Mouse (Mus musculus) forebrain, embryonic 15.5 days (tissue): ENCODE data around the gene Mon1b. TPM values are rescaled to one million over a fixed set of nuclear protein-coding genes. Genes with fewer than 3 reads are reported as not detected.
A peak's percentile ranks its signal among the peaks of the same experiment; 100 is the strongest.

ENCODE experiments used
- ATAC-seq: fragments of 200-750 bp; cut with Nextera tagmentation; replicated peaks from 2 replicates; pipeline ENCODE4 v1.8.0; 2017; ENCODE audit warnings: mild to moderate bottlenecking, moderate TSS enrichment, moderate library complexity
- H3K27ac ChIP-seq: fragments of 300-500 bp; sonication (generic); replicated peaks from 2 replicates; pipeline ENCODE4 v1.5.1; 2015; ENCODE audit warnings: mild to moderate bottlenecking, inconsistent platforms
- H3K27me3 ChIP-seq: fragments of 300-500 bp; sonication (generic); 2 replicates; pipeline ENCODE4 v1.6.1; 2015; ENCODE audit warnings: inconsistent platforms
- H3K36me3 ChIP-seq: fragments of 300-500 bp; sonication (generic); 2 replicates; pipeline ENCODE4 v1.6.1; 2015; ENCODE audit warnings: mild to moderate bottlenecking, inconsistent platforms
- H3K4me1 ChIP-seq: fragments of 300-500 bp; sonication (generic); 2 replicates; pipeline ENCODE4 v1.6.1; 2015; ENCODE audit warnings: inconsistent platforms
- H3K4me2 ChIP-seq: fragments of 300-500 bp; sonication (generic); replicated peaks from 2 replicates; pipeline ENCODE4 v1.6.1; 2015; ENCODE audit warnings: mild to moderate bottlenecking, inconsistent platforms
- H3K4me3 ChIP-seq: fragments of 300-500 bp; sonication (generic); 2 replicates; pipeline ENCODE4 v1.5.1; 2015; ENCODE audit warnings: mild to moderate bottlenecking, inconsistent platforms
- H3K9ac ChIP-seq: fragments of 300-500 bp; sonication (generic); replicated peaks from 2 replicates; pipeline ENCODE4 v1.6.1; 2015; ENCODE audit warnings: mild to moderate bottlenecking, inconsistent platforms
- H3K9me3 ChIP-seq: fragments of 300-500 bp; sonication (generic); 2 replicates; pipeline ENCODE4 v1.6.1; 2016; ENCODE audit warnings: inconsistent platforms
- WGBS: fragments of 180-500 bp; shearing (Covaris S2); methylation state at CpG from one replicate; pipeline ENCODE4 v1.1.7; 2015; ENCODE audit warnings: mixed read lengths; 5-methylcytosine and 5-hydroxymethylcytosine counted together
- polyA plus RNA-seq: library from polyadenylated mRNA; unstranded; fragments of >200 nt; fragmentation: Nextera tagmentation; extraction: Ambion mirVana; gene quantifications from 2 replicates; pipeline ENCODE4 v1.2.1, GENCODE M21; 2015

Mon1b gene
- polyA plus RNA-seq, 1 experiment from 2014 or later, result 12.8 TPM

DNA sequence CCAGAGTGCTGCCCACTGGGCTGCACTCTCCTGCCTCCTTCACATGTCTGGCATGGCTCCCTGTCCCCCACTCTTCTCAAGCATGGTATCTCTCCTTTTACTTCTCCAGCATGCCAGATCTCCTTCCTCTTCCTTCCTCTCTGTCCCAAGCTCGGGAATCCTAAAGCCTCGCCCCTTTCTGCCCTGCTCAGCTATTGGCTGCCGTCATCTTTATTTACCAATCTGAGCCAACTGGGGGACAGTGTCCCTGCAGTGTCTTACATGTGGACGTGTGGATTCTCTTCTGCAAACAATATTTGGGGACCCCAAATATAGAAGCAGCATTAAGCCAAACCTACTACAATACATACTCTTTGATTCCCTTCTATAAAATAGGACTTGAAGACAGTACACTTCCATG is 17.8 kb downstream of the Mon1b start:
- 58% methylated on average over 4 of the region's 4 CpGs for WGBS
- Histone ChIP-seq H3K9me3 (no peaks in the 10 kb centered on the region), H3K9ac (no peak overlapping the region), H3K27ac (no peak overlapping the region), H3K4me1 (no peaks in the 10 kb centered on the region), H3K36me3 (no peaks in the 10 kb centered on the region), H3K4me2 (no peak overlapping the region), H3K27me3 (no peaks in the 10 kb centered on the region), H3K4me3 (no peak overlapping the region)
- no peak for ATAC-seq

DNA sequence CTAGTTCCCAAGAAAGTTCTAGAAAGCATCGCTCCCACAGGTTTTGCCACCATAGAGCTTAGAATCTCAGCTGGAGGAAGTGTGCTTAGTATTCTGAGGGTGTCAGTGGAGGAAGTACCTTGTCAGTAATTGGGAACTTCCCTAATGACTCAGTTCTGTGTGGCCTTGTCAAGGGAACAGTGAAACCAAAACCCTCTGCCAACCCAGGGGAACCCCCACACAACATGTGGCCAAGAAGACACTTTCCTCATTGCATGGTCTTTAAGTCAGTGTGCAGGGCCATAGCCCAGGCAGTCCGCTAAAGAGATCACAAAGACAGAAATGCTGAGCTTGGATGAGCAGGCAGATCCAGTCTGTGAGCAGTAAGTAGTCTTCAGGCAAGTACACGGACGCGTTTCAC is 20.8 kb downstream of the Mon1b start:
- Histone ChIP-seq H3K4me3 (no peak overlapping the region), H3K9ac (no peak overlapping the region), H3K27ac (no peak overlapping the region), H3K4me2 (no peak overlapping the region), H3K36me3 (no peaks in the 10 kb centered on the region), H3K9me3 (no peaks in the 10 kb centered on the region), H3K27me3 (no peaks in the 10 kb centered on the region), H3K4me1 (no peaks in the 10 kb centered on the region)
- 94% methylated on average over 5 of the region's 5 CpGs for WGBS
- ATAC-seq, result no peak

DNA sequence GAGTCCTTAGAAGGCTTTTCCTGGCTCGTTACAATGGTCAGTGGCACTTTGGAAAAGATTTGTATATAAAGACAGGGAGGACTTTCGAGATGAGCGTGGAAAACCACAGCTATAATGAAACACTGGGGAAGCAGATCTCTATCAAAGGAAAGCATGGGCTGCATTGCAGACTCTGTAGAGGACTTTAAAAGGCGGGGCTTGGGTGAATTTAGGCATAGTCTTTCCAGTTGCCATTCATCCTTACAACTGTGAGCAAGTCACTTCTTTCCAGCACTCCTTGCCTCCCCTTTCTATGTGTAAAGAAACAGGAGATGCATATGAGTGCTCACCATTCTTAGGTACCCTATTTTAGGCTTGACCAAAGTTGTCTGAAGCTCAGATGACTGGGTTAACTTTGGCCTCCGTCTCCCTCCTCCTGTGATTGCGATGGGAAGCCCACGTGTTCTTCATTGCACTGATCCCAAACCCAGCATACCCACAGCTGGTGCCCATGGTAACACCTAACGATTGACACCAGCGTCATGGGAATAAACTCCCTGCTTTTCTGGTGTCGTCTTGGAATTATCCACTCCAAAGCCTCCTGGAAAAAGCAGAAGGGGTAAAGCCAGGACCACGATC is 21.4 kb downstream of the Mon1b start:
- no peaks in the 10 kb centered on the region for H3K4me1 ChIP-seq
- 84% methylated on average over 11 of the region's 11 CpGs for WGBS
- H3K9ac ChIP-seq, result no peak overlapping the region
- H3K27ac ChIP-seq, result no peak overlapping the region
- no peaks in the 10 kb centered on the region for H3K27me3 ChIP-seq
- no peak overlapping the region for H3K4me2 ChIP-seq
- no peak for ATAC-seq
- H3K36me3 ChIP-seq, result no peaks in the 10 kb centered on the region
- H3K9me3 ChIP-seq, result no peaks in the 10 kb centered on the region
- no peak overlapping the region for H3K4me3 ChIP-seq

DNA sequence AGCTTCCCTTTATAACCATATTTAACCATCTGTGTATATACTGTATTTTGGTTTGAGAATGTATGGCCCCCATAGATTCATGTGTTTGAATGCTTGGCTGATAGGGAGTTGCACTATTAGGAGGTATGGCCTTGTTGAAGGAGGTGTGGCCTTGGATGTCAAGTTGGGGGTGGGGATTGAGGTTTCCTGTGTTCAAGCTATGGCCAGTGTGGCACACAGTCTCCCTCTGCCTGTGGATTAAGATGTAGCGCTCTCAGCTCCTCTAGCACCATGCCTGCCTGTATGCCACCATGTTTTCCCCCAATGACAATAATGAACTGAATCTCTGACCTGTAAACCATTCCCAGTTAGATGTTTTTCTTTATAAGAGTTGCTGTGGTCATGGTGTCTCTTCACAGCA is 24.7 kb downstream of the Mon1b start:
- H3K4me3 ChIP-seq, result no peak overlapping the region
- peaks cover 5% of the 10 kb centered on the region for H3K4me1 ChIP-seq
- H3K27me3 ChIP-seq, result no peaks in the 10 kb centered on the region
- ATAC-seq, result no peak
- H3K27ac ChIP-seq, result no peak overlapping the region
- WGBS, result 91% methylated on average over 1 of the region's 1 CpGs
- H3K9me3 ChIP-seq, result no peaks in the 10 kb centered on the region
- no peak overlapping the region for H3K4me2 ChIP-seq
- H3K9ac ChIP-seq, result no peak overlapping the region
- no peaks in the 10 kb centered on the region for H3K36me3 ChIP-seq

DNA sequence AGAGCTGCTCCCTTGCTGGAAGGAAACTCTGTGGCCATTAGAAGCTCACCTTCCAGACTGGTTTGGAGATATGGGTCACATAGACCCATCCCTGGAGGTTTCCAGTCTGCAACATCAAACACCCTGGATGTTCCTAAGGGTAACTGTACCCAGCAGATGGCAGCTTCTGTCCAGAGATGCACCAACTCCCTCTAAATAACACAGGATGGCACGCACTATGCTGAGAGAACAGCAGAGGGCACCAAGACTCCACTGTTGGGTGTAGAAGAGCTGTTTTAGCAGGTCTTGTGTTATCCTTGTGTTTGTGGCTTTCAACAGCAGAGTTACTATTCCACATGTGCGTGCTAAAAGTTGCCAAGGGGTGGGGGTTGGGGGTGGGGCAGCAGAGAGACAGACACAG is 29.2 kb downstream of the Mon1b start:
- Histone ChIP-seq H3K36me3 (no peaks in the 10 kb centered on the region), H3K4me1 (peaks cover 28% of the 10 kb centered on the region), H3K4me3 (no peak overlapping the region), H3K9me3 (no peaks in the 10 kb centered on the region), H3K27me3 (no peaks in the 10 kb centered on the region), H3K27ac (no peak overlapping the region), H3K9ac (no peak overlapping the region), H3K4me2 (no peak overlapping the region)
- ATAC-seq, result peak; percentile 77
- WGBS, result 11% methylated on average over 2 of the region's 2 CpGs

DNA sequence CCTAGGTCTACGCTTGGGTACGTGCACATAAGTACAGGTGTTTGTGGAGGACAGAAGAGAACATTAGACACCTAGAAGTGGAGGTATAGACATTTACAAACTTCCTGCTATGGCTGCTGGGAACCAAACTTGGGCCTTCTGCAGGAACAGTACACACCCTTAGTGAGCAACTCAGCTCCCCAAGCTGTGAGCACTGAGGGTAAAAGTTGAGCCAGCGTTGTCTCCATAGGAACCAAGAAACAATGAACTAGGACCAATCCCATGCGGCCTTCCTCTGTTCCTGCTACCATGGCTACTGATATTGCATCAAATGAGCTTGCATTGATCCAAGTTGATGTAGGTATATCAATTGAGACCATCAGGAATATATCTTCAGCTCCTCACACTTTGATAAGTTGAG is 29.6 kb downstream of the Mon1b start:
- H3K36me3 ChIP-seq, result no peaks in the 10 kb centered on the region
- no peak overlapping the region for H3K4me2 ChIP-seq
- no peak overlapping the region for H3K9ac ChIP-seq
- no peaks in the 10 kb centered on the region for H3K9me3 ChIP-seq
- H3K27ac ChIP-seq, result 0 out of 2 replicates have a peak overlapping the region, but pooled peaks have one; percentile 12
- peaks cover 28% of the 10 kb centered on the region for H3K4me1 ChIP-seq
- ATAC-seq, result no peak; the same call in 1 of the 2 replicates
- 41% methylated on average over 4 of the region's 4 CpGs for WGBS
- H3K27me3 ChIP-seq, result no peaks in the 10 kb centered on the region
- no peak overlapping the region for H3K4me3 ChIP-seq

DNA sequence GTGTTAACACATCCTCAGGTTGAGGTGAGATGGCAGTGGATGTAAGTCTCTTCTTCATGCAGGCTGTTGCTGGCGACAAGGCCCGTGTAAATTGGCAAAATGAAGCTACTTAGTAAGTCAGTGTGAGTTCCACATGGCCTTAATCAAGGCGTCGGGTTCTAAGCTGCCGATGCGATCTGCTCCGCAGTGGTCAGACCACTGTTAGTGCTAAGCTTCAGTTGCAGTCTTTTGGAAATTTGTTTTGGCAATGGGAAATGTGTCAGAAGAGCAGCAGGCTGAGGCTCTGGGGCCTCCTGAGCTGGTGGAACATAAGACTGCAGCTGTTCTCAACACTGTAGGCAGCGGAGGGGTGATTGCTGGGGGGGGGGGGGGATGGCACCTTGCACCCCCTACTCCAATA is 30.6 kb downstream of the Mon1b start:
- Histone ChIP-seq H3K4me3 (no peak overlapping the region), H3K27me3 (no peaks in the 10 kb centered on the region), H3K9me3 (no peaks in the 10 kb centered on the region), H3K4me1 (peaks cover 28% of the 10 kb centered on the region), H3K36me3 (no peaks in the 10 kb centered on the region), H3K27ac (peak overlapping the region; percentile 68), H3K9ac (no peak overlapping the region), H3K4me2 (no peak overlapping the region)
- WGBS, result 32% methylated on average over 8 of the region's 8 CpGs
- peak; percentile 46 for ATAC-seq

DNA sequence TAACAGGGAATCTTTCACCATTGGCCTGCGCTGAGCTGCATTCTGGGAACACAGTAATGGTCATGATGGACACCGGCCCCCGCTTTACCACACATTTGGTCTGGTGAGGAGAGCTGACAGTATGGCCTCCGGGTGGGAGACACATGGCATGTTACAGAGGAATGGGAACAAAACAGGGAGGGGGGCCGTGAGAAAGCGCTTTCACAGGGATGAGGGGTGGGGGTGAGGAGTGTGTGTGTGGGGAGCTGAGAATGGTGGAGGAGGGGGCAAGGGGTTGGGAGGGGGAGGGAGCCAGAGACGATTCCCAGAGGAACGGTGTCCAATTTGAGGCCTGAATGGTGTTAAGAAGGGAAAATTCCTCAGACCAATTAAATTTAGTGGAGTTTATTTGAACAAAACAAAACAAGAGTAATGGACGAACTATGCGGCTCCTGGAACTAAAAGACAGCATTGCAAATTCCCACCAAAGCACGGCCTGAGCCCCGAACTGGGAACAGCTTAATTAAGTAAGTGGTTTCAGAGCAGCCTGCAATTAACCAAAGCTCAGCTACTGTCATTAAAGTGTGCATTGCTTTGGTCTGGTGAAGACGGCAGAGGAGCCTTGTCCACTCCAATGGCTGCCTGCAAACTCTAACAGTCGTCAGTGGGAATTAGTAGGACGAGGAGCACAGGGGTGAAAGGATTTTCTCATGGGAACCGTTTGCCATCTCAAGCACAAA is 31.5 kb downstream of the Mon1b start:
- peak; percentile 82 for ATAC-seq
- Histone ChIP-seq H3K4me3 (no peak overlapping the region), H3K4me1 (peaks cover 28% of the 10 kb centered on the region), H3K9ac (no peak overlapping the region), H3K27ac (peak overlapping the region; percentile 68), H3K4me2 (no peak overlapping the region), H3K9me3 (no peaks in the 10 kb centered on the region), H3K27me3 (no peaks in the 10 kb centered on the region), H3K36me3 (no peaks in the 10 kb centered on the region)
- WGBS, result 14% methylated on average over 16 of the region's 16 CpGs

DNA sequence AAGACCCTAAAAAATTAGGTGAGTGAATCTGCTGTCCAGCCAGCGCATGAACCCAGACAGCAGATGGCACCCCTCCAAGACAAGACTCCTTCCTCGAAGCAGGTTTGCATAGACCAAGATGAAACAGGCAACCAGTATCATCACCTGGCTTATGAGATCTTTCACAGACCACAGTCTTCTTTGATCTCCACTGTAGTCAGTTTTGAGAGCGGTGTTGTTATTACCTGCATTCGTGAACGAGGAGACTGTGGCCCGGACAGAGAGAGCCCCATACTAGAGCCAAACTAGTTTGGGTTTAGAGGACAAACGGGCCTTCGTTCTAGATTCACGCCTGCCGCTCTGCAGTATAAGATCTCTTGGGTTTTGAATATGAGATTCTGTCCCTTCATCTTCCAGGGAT is 34.5 kb downstream of the Mon1b start:
- H3K4me3 ChIP-seq, result no peak overlapping the region
- H3K27ac ChIP-seq, result no peak overlapping the region
- no peaks in the 10 kb centered on the region for H3K27me3 ChIP-seq
- no peak overlapping the region for H3K4me2 ChIP-seq
- H3K36me3 ChIP-seq, result no peaks in the 10 kb centered on the region
- no peak overlapping the region for H3K9ac ChIP-seq
- no peak for ATAC-seq
- 87% methylated on average over 10 of the region's 10 CpGs for WGBS
- H3K9me3 ChIP-seq, result no peaks in the 10 kb centered on the region
- H3K4me1 ChIP-seq, result peaks cover 32% of the 10 kb centered on the region

DNA sequence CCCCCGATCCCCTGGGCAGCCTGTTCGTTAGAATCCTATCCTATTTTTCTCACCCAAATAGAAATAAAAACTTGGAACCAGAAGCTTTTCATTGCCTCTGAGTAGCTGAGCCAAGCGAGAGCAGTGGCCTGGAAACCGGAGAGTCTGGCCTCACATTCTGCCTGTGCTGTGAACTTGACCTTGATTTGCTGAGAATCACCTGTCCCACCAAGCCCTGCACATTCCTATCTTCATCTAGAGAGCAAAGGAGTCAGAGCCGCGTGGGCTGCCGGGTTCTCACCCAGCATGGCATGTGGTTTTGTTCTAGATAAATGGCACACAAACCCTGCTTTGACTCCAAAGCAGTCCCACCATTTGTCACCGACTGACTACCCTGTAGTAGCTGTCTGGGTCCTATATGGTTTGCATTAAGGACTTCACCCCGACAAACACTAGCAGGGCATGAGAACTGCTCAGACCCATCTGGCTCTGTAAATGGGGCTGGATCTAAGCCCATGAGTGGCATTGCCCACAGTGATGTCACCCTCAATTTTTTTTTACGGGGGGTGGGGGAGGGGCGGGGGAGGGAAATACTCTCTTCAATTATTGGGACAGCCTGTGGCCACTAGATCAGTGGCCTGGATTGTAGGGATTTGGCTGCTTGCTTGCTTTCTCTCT is 37.3 kb downstream of the Mon1b start:
- 40% methylated on average over 11 of the region's 11 CpGs for WGBS
- H3K27ac ChIP-seq, result peak overlapping the region; percentile 70
- no peaks in the 10 kb centered on the region for H3K9me3 ChIP-seq
- peak; percentile 90 for ATAC-seq
- H3K4me2 ChIP-seq, result no peak overlapping the region
- no peaks in the 10 kb centered on the region for H3K27me3 ChIP-seq
- no peaks in the 10 kb centered on the region for H3K36me3 ChIP-seq
- H3K4me1 ChIP-seq, result peaks cover 7% of the 10 kb centered on the region; the same call in 1 of the 2 replicates
- no peak overlapping the region for H3K9ac ChIP-seq
- no peak overlapping the region for H3K4me3 ChIP-seq

DNA sequence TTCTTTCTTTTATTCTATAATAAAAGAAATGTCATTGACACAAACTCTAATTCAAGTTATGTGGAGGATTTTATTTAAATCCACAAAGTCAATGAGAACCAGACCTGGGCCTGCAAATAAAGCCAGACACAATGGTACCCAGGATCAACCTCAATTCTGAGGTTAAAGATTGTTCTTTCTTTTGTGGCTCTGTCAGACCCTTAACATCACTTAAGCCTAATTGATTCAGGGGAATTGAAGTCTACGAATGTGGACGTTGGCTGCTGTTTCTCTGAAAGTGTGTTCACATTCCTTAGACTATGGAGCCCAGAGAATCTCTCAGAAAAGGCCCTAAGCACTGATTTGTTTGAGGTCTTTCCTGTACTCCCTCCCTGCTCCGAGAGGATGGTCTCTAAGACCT is 37.9 kb downstream of the Mon1b start:
- Histone ChIP-seq H3K4me2 (no peak overlapping the region), H3K27me3 (no peaks in the 10 kb centered on the region), H3K9ac (no peak overlapping the region), H3K4me3 (no peak overlapping the region), H3K9me3 (no peaks in the 10 kb centered on the region), H3K27ac (0 out of 2 replicates have a peak overlapping the region, but pooled peaks have one; percentile 46), H3K36me3 (no peaks in the 10 kb centered on the region), H3K4me1 (peaks cover 7% of the 10 kb centered on the region; the same call in 1 of the 2 replicates)
- 11% methylated on average over 3 of the region's 3 CpGs for WGBS
- ATAC-seq, result no peak

DNA sequence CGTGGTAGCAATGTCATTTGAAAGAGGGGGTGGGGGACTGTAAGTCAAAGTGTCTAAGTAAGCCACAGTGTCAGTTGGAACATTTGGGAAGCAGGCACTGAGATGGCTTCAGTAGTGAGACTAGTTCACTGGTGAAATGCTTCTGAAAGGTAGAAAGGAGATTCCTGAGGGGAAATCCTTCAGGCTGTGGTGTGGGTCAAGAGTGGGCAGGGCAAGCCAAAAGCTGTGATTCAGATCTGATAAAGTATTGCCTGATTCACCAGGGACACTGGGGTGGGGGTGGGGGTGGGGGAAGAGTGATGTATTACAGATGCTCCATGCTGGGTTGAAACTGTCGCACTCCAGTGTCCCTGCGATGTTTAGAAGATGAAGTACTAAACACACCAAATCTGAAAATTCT is 39.2 kb downstream of the Mon1b start:
- Histone ChIP-seq H3K36me3 (no peaks in the 10 kb centered on the region), H3K4me1 (peaks cover 7% of the 10 kb centered on the region; the same call in 1 of the 2 replicates), H3K9ac (no peak overlapping the region), H3K9me3 (no peaks in the 10 kb centered on the region), H3K27me3 (no peaks in the 10 kb centered on the region), H3K27ac (0 out of 2 replicates have a peak overlapping the region, but pooled peaks have one; percentile 21), H3K4me2 (no peak overlapping the region), H3K4me3 (no peak overlapping the region)
- WGBS, result 88% methylated on average over 3 of the region's 3 CpGs
- no peak for ATAC-seq
